Mouse (Mus musculus): ENCODE measurements at regions not wholly inside any gene's neighbourhood (a gene's known extent, or its start where the extent isn't known, plus 50 kb on each side); places are given as distances from the start of the nearest gene placed in this dataset.

DNA sequence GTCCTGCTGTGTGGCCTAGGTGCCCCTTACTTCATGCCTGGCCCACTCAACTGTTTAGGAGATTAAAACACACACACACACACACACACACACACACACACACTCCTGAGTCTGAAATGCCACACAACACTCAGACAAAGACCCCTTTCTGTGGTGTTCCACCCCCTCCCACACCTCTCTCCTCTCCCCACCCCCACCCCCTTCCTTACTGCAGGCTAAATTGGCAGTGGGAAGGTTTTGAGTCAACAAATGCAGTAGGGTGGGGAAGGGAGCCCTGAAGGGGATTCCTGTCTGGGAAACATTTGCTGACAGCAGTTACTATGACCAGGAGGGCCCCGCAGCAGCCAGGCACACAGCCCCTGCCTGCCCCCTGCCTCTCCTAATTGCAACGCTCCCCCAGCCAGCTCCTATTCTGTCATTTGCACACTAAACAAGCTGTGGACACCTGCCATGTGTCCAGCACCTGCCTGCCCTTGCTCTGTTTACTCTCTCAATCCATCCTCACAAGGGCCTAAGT is 69.5 kb downstream of the Ephb3 start:
- DNase-seq (ENCODE audit: extremely low read depth, low read depth, low spot score): no peak

DNA sequence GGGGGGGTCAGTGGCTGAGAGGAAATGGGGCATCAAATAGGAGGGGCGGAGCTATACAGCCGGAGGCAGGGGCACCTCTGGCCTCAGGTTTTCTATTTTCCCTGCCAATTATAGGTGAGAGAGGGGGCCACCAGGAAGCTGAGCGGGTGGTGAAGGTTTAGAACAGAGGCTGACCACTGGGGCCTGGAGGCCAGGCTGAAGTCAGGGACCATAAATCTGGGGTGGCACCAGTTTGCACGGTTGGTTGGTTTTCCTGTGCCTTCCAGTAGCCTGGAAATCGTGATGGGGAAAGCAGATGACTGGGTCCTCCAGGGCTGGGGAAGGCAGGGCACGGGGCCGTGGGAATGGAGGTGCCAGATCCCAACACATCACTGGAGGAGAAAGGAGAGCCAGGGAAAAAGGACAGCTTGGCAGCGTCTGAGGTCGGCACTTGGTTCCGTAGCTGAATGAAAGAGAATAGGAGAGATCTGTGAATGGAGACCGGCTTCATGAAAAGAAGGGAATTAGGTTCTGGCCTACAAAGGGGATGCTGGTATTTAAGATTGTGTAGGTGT is 73.3 kb downstream of the Ephb3 start:
- DNase-seq (ENCODE audit: extremely low read depth, low read depth, low spot score): no peak

DNA sequence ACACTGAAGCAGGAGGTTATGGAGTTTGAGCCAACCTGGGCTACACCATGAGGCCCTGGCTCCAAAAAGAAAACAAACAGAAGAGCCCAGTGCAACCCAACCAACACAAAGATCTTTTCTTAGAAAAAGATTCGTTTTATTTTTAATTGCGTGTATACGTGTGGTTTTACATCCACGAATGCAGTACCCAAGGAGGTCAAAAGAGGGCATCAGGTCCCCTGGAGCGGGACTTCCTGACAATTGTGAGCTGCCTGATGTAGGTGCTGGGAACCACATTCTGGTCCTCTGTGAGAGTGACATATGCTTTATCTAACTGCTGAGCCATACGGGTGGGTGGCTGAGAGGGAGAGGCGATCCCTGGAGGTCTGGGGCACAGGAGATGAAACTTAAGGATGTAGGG is 73.8 kb downstream of the Ephb3 start:
- no peak for DNase-seq (ENCODE audit: extremely low read depth, low read depth, low spot score)

DNA sequence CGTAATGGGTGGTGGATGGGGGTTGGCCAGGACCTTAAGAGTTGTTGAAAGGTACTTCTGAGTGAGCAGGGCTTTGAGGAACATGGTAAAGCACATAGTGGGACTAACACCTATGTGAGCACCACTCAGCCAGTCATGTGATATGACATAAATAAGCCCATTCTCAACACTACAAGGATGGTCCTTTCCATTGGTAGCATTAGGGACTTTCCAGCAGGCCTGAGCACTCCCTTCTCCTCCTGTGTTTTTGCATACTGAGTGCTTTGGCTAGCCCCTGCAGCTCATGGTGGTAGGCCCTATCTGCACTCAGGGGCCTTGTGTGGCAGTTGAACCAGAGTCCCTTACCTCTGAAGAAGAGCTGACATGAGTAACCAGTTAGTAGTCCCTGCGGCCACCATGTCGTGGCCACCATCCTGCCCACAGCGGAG is 75.7 kb downstream of the Ephb3 start:
- DNase-seq (ENCODE audit: extremely low read depth, low read depth, low spot score): no peak

DNA sequence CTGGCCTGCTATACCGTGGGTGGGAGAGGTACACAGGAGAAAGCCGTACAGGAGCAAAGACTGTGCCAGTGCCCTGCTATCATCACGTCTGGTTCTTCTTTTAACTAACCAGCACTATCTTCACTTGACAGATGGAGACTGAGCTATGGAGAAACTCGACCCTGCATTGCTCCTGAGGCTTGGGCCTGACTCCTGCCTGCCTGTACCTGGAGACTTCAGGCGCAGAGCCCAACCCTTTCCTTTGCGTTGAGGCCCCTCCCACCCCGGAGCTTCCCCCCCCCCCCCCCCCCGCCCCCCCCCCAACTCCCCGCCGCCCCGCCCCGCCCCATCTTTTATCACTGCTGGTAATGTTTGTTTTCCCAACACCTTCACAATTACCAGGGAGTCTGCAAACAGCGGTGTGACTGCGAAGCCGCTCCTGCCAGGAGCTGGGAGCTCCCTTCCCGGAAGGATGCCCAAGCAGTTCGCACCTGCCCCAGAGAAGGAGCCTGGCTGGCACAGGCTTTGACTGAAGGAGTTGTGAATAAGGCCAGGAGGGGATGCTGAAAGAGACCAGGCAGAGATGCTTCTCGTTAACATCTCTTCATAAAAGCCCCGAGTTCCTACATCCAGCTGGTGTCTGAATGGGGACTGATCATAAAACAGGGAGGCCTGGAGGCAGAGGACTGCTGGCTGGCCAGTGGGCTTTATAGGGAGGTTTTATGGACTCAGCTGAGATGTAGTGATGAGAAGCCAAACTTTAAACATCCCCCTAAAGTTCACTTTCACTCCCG is 77.6 kb downstream of the Ephb3 start:
- no peak for DNase-seq (ENCODE audit: extremely low read depth, low read depth, low spot score)

DNA sequence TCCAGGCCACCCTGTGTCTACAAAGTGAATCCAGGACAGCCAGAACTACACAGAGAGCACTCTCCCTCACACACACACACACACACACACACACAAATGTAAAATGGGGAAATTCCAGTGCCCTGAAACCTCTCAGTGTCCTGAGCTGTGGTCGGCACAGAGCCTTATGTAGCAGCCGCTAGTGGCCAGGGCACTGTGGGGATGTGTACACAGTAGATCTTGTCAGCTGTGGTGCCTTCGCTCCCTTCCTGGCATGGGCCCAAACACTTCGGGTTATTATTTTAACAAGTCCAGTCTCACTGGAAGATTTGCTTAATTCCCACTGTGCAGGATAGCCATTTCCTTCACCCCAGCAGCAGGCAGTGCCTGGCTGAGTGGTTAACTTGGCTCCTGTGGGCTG is 81.5 kb downstream of the Ephb3 start:
- no peak for DNase-seq (ENCODE audit: extremely low read depth, low read depth, low spot score)

DNA sequence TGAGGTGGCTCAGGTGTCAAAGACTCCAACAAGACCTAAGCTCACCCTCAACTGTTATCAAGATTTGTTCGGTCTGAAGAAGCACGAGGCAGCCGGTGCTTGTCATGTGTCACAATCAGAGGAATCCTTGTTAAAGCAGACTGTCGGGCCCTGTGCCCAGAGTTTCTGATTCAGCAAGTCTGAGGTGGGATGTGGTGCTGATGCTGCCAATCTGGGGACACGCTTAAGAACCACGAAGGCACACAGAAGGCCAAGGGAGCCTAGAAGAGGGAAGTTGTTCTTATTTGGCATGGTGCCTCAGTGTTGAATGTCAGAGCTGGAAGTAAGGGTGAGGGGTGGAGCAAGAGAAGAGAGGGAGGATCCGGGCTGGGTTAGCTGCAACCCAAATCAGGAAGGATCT is 85.0 kb downstream of the Ephb3 start:
- DNase-seq (ENCODE audit: extremely low read depth, low read depth, low spot score): no peak

DNA sequence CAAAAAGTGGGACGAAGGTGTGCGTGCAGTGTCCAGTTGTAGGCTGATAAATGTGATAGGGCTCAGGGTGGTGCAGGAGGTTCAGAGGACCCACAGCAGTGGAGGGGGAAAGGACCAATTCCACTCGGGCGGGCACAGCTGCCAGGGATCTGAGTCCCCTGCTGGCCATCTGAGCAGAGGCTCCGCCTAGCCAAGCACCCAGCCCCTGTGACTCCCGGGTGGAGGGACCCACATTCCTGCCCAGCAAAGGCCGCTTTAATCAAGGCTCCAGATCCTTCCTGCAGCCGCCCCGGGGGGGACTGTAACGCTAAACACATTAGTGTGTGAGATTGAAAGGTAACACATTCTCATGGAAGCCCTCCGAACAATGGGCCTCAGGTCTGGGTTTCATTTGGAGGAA is 88.5 kb downstream of the Ephb3 start:
- DNase-seq (ENCODE audit: extremely low read depth, low read depth, low spot score): no peak

DNA sequence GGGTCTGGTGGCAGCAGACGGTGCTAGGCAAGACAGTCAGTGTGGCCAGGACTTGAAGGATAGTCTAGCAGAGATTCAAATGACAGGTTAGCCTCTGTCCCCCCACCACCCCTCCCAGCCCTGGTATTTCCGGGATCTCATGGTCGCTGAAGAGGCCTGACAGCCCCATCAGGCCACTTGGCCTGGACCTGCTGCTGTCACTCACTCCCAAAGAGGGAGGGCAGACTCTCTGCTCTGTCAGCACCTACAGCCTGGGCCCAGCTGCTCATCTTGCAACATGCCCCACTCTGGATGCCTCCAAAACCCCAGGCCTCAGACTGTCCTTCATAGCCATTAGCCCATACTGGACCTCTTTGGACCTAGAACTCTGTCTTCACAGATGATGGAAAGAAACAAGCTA is 89.0 kb downstream of the Ephb3 start:
- no peak for DNase-seq (ENCODE audit: extremely low read depth, low read depth, low spot score)

DNA sequence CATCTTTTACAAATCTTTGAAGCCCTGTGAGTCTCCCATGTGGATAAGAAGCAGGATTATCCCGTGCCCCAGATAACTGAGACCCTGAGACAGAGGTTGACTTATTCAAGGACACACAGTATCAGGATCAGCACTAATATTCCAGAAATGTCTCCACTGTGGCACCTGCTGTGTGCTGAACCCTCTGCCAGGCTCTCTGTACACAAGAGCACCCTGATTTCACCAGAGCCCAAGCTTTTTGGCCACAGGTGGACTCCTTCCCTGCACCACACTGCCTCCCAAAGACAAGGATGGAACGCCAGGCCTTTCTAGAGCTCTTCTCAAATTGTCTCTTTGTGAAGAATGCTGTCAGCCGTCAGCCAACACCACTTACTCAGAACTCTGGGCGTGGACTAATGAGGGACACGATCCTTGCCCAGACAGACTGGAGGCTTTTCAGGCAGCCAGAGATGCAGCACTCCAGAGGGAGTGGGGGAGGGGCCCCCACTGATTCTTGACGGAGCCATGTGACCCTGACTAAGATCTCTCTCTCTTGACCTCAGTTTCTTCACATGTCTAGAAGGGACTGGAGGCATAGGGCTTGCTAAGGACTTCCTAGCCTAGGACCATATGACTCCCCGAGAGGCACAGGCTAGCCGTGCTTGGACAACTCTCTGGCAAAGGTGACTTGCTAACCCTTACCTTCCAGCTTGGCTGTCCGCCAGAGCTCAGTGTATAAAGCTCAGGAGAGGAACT is 90.3 kb downstream of the Ephb3 start:
- DNase-seq (ENCODE audit: extremely low read depth, low read depth, low spot score): no peak

DNA sequence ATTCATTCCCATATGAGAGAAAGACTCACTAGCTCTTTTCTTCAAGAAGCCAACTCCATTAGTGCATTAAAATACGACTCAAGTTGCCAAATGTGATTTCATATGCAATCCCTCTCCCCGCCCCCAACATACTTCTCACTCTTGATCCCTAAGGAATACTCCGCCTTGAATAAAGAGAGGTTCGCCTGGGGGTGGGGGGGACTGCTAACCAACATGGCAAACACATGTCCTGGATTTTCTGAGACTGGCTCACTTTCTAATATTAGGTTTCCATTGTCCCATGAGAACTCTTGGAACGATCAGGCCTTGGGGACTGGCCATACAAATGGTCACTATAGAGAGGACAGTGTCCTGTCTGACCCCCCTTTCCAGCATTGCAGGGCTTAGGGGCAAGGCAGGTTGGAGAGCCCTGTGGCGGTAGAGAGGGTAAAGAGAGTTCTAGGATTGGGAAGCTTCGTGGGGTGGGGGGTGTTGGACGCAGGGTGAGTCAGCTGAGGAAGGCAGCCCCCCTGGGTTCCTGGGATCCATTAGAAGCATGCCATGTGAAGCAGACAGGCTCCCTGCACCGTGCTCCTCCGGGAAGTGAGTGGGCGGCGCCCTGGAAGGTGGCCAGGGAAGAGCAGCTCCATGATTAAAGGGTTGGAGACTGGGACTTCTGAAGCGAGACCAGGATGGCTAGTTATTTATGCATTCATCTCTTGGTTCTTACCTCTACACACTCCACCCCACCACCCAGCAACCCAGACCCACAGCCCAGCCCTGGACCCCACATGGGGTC is 91.6 kb downstream of the Ephb3 start:
- no peak for DNase-seq (ENCODE audit: extremely low read depth, low read depth, low spot score)

DNA sequence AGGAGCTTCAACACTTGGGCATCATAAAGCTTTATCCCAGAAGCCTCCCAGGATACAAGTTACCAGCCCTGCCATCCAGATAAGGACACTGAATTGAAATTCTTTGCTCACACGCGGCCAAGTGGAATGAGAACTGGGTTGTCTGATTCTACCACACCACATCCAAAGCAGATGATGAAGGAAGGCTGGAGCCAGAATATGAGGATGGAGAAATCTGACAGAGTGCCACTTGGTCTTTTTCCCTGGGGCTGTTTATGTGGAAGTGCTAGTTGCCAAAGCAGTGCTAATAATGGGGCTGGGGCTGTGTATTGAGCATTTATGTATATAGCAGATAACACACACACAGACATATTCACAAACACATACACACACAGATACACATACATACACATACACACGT is 92.2 kb downstream of the Ephb3 start:
- no peak for DNase-seq (ENCODE audit: extremely low read depth, low read depth, low spot score)

DNA sequence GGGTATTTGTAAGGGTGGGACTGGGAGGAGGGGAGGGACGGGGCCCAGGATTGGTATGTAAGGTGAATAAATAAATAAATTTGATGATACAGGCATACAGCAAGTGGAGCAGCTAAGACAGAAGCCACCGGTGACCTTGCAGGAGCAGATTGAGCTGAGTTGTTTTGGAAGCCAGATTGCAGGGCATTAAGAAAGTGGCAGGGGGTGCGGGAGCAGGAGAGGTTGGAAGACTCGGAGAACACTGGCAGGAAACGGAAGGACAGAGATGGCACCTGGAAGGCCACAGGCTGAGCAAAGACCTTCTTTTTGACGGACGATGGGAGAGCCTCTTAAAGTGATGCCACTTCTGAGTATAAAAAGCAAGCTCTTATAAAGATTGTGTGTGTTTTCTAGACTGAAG is 94.3 kb downstream of the Ephb3 start:
- no peak for DNase-seq (ENCODE audit: extremely low read depth, low read depth, low spot score)

DNA sequence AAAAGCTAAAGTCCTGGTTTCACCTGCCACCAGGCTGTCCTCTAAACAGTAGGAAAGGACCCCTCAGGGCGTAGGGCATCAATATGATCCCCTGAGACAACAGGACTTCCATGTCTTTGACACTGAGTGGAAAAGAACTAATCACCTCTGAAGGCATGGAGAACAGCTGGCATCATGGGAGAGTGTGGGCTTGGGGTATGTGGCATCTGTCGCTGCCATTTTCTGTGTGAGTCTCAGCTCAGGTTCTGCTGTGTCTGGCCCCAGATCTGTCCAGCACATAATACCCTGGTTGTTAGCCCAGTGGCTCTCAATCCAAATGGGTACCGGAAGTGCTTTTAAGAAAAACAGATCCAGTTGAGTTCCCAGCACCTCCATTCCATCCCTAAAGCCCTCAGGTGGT is 101.3 kb downstream of the Ephb3 start:
- DNase-seq (ENCODE audit: extremely low read depth, low read depth, low spot score): no peak

DNA sequence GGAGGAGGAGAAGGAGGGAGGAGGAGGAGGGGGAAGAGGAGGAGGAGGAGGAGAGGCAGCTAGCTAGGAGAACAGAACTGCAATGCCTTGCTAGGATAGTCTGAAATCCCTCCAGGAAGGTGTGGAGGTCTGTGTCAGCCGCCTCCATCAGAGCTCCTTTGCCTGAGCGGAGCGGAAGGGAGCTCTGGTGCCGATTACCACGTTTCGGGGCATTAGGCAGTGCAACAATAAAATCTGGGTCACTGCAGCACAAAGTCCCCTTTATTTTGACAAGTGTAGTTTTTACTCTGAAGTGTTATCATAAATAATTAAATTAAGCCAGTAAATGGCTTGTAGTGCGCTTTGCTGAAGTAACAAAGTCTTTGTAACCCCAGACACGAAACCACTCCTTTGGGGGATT is 104.0 kb downstream of the Ephb3 start:
- DNase-seq (ENCODE audit: extremely low read depth, low read depth, low spot score): no peak

DNA sequence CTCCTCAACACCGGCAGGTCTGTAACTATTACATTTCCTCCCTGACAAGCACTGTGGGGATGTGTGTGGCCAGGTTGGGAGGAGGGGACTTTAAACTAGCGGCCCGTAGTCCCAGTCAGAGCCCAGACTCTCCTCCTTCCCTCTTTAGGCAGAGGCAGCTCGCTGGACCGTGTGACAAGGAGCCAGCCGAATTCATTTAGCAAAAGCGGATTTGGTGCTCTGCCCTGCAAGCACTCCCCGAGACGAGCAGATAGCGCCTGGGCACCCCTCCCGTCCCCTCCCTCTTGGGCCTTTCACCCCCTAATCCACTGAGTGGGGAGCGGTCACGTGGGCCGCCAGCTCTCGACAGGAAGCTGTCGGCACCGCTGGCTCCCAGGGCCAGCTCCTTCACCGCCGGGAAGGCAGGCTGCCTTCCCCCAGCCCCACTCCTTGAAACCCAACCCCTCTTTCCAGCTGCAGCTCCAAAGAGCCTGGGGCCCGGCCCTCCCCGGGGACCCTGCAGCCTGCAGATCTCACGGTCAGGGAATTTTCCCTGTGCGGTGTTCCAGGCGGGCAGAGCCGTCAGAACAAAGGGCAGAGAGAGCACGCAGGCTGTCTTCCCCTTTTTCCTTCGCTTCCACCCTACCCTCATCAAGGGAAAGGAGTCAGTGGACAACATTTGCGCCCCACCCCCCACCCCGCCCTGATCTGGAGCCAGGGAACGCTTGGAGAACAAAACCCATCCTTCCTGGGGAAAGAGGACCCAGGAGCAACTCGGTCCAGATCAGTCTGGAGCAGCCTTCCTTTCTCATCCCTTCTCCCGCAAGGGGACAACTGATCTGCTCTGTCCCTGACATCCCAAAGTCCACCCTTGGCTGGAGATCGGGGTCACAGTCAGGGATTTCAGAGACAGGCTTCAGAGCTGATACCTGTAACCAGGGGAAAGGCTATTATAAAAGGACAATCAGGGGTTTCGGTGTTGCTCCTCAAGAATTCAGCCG is 106.4 kb downstream of the Ephb3 start:
- no peak for DNase-seq (ENCODE audit: extremely low read depth, low read depth, low spot score)

DNA sequence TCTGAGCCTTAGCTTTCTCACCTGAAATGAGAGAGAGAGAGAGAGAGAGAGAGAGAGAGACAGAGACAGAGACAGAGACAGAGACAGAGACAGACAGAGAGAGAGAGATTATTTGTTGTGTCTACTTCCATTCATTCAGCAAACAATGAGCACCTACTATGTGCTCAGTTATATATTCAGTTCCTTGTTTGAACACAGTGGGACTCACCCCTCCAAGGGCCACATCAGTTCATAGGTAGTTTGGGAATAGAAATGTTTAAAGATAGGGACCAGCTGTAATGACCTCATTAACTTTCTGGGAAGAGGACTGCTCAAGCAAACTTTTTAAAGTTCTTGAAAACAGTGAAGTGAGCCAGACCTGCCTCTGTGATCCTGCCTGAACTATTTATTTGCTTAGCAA is 107.2 kb downstream of the Ephb3 start:
- DNase-seq (ENCODE audit: extremely low read depth, low read depth, low spot score): no peak

DNA sequence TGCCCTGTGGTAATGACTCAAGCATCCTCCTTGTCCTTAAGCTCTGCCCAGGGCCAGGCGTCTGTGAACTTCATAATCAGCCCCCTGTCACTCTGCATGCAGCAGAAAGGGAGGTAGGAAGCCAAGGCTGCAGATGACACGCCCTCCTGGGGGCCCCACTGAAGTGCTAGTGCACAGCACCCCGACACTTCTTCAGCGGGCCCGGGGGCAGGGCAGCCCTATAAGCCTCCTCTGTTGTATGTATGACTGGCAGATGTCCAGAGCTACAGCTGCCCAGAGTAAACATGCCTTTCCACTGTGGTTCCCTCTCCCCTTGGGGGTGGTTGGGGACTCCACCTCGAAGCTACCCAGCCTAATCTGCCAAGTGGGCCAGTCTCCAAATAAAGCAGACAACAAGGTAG is 107.2 kb upstream of the Vps8 start:
- DNase-seq (ENCODE audit: extremely low read depth, low read depth, low spot score): no peak

DNA sequence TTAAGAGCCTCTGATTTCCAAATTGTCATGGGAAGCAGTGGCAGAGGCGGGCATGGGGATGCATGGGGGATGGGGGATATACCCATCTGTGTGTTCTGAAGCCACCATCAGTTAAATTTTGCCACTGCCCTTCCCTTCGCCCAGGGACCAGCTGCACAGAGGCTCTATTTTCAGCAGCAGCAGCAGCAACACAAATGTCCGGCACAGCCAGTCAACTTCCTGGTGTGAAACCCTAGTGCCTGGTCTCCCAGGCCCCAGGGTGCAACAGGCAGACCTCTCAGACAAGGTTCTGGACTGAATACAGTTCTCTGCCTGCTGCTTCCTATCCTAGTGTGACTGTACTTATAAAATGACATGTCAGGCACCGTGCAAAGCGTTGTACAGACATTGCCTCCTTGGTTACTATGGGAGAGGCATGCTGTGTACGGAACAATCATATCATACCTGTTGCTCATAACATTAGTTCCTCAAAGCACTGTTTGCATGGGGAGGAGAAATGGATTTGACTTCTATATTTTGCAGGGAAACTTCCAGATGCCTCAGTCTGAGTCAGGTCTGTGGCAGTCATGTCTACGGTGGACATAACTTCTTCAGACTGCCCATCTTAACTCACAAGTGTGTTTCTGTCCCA is 104.8 kb upstream of the Vps8 start:
- no peak for DNase-seq (ENCODE audit: extremely low read depth, low read depth, low spot score)

Measured in fat pad, adult 2 months (tissue).